Mouse (Mus musculus): ENCODE data around the gene 4930474N05Rik. TPM values are rescaled to one million over a fixed set of nuclear protein-coding genes. Genes with fewer than 3 reads are reported as not detected.

Gene 4930474N05Rik
- total and polyA plus RNA-seq, 3 experiments, result 0.22 TPM; not detected in 2

GRCm38 (mm10) chr14:36114481-36114880, 19.8 kb downstream of the 4930474N05Rik start:
- no peak for TF ChIP-seq TAL1 (conservative IDR thresholded peaks at IDR 0.05; ENCODE audit: low read depth, low read length)
- no peak for TF ChIP-seq GATA1 (IDR thresholded peaks at IDR 0.05; ENCODE audit: borderline replicate concordance, low read length)
- TF ChIP-seq POLR2AphosphoS5 (IDR thresholded peaks at IDR 0.05; ENCODE audit: insufficient replicate concordance, low read depth, low read length), result no peak
- no peak for TF ChIP-seq CTCF (IDR thresholded peaks at IDR 0.05; ENCODE audit: low read depth, low read length)
- no peak for TF ChIP-seq GATA2 (IDR thresholded peaks at IDR 0.05; ENCODE audit: borderline replicate concordance, low read depth, low read length)
- H3K4me1 ChIP-seq (ENCODE audit: insufficient read depth, low read depth, low read length), result no peaks in the 10 kb centered on the region
- DNase-seq (ENCODE audit: low spot score) (no peak), ATAC-seq (ENCODE audit: extremely low read depth, insufficient number of reproducible peaks, low FRiP score, poor library complexity, severe bottlenecking) (no peak)
- H3K36me3 ChIP-seq (replicated peaks), result no peaks in the 10 kb centered on the region
- H3K4me3 ChIP-seq (ENCODE audit: low read depth, low read length), result no peak overlapping the region
- H3K27me3 ChIP-seq (ENCODE audit: insufficient read depth, low read length), result no peaks in the 10 kb centered on the region
- no peaks in the 10 kb centered on the region for H3K9me3 ChIP-seq (replicated peaks)

GRCm38 (mm10) chr14:36123775-36124335, 29.1 kb downstream of the 4930474N05Rik start:
- no peak overlapping the region for H3K4me3 ChIP-seq (ENCODE audit: low read depth, low read length)
- no peaks in the 10 kb centered on the region for H3K4me1 ChIP-seq (ENCODE audit: insufficient read depth, low read depth, low read length)
- TF ChIP-seq TAL1 (conservative IDR thresholded peaks at IDR 0.05; ENCODE audit: low read depth, low read length), result no peak
- TF ChIP-seq GATA1 (IDR thresholded peaks at IDR 0.05; ENCODE audit: borderline replicate concordance, low read length), result no peak
- TF ChIP-seq CTCF (IDR thresholded peaks at IDR 0.05; ENCODE audit: low read depth, low read length), result no peak
- TF ChIP-seq POLR2AphosphoS5 (IDR thresholded peaks at IDR 0.05; ENCODE audit: insufficient replicate concordance, low read depth, low read length), result no peak
- no peak for TF ChIP-seq GATA2 (IDR thresholded peaks at IDR 0.05; ENCODE audit: borderline replicate concordance, low read depth, low read length)
- H3K27me3 ChIP-seq (ENCODE audit: insufficient read depth, low read length), result no peaks in the 10 kb centered on the region
- H3K9me3 ChIP-seq (replicated peaks), result no peaks in the 10 kb centered on the region
- DNase-seq (ENCODE audit: low spot score) (no peak), ATAC-seq (ENCODE audit: extremely low read depth, insufficient number of reproducible peaks, low FRiP score, poor library complexity, severe bottlenecking) (no peak)
- no peaks in the 10 kb centered on the region for H3K36me3 ChIP-seq (replicated peaks)

GRCm38 (mm10) chr14:36135749-36136148, 41.0 kb downstream of the 4930474N05Rik start:
- DNase-seq (ENCODE audit: low spot score) (no peak), ATAC-seq (ENCODE audit: extremely low read depth, insufficient number of reproducible peaks, low FRiP score, poor library complexity, severe bottlenecking) (no peak)
- Histone ChIP-seq H3K9me3 (replicated peaks) (no peaks in the 10 kb centered on the region), H3K4me3 (ENCODE audit: low read depth, low read length) (no peak overlapping the region), H3K4me1 (ENCODE audit: insufficient read depth, low read depth, low read length) (no peaks in the 10 kb centered on the region), H3K36me3 (replicated peaks) (no peaks in the 10 kb centered on the region), H3K27me3 (ENCODE audit: insufficient read depth, low read length) (no peaks in the 10 kb centered on the region)
- no peak for TF ChIP-seq POLR2AphosphoS5 (IDR thresholded peaks at IDR 0.05; ENCODE audit: insufficient replicate concordance, low read depth, low read length)
- TF ChIP-seq GATA1 (IDR thresholded peaks at IDR 0.05; ENCODE audit: borderline replicate concordance, low read length), result no peak
- no peak for TF ChIP-seq CTCF (IDR thresholded peaks at IDR 0.05; ENCODE audit: low read depth, low read length)
- TF ChIP-seq GATA2 (IDR thresholded peaks at IDR 0.05; ENCODE audit: borderline replicate concordance, low read depth, low read length), result no peak
- TF ChIP-seq TAL1 (conservative IDR thresholded peaks at IDR 0.05; ENCODE audit: low read depth, low read length), result no peak

GRCm38 (mm10) chr14:36137696-36138095, 43.0 kb downstream of the 4930474N05Rik start:
- no peaks in the 10 kb centered on the region for H3K36me3 ChIP-seq (replicated peaks)
- ATAC-seq (ENCODE audit: extremely low read depth, insufficient number of reproducible peaks, low FRiP score, poor library complexity, severe bottlenecking) (no peak), DNase-seq (ENCODE audit: low spot score) (no peak)
- no peaks in the 10 kb centered on the region for H3K27me3 ChIP-seq (ENCODE audit: insufficient read depth, low read length)
- H3K4me3 ChIP-seq (ENCODE audit: low read depth, low read length), result no peak overlapping the region
- TF ChIP-seq GATA1 (IDR thresholded peaks at IDR 0.05; ENCODE audit: borderline replicate concordance, low read length) (no peak), GATA2 (IDR thresholded peaks at IDR 0.05; ENCODE audit: borderline replicate concordance, low read depth, low read length) (no peak), CTCF (IDR thresholded peaks at IDR 0.05; ENCODE audit: low read depth, low read length) (no peak), POLR2AphosphoS5 (IDR thresholded peaks at IDR 0.05; ENCODE audit: insufficient replicate concordance, low read depth, low read length) (no peak), TAL1 (conservative IDR thresholded peaks at IDR 0.05; ENCODE audit: low read depth, low read length) (no peak)
- no peaks in the 10 kb centered on the region for H3K9me3 ChIP-seq (replicated peaks)
- H3K4me1 ChIP-seq (ENCODE audit: insufficient read depth, low read depth, low read length), result no peaks in the 10 kb centered on the region

GRCm38 (mm10) chr14:36145261-36145660, 50.5 kb downstream of the 4930474N05Rik start:
- H3K4me1 ChIP-seq (ENCODE audit: insufficient read depth, low read depth, low read length), result no peaks in the 10 kb centered on the region
- no peak overlapping the region for H3K4me3 ChIP-seq (ENCODE audit: low read depth, low read length)
- H3K27me3 ChIP-seq (ENCODE audit: insufficient read depth, low read length), result no peaks in the 10 kb centered on the region
- TF ChIP-seq CTCF (IDR thresholded peaks at IDR 0.05; ENCODE audit: low read depth, low read length) (no peak), POLR2AphosphoS5 (IDR thresholded peaks at IDR 0.05; ENCODE audit: insufficient replicate concordance, low read depth, low read length) (no peak), TAL1 (conservative IDR thresholded peaks at IDR 0.05; ENCODE audit: low read depth, low read length) (no peak), GATA2 (IDR thresholded peaks at IDR 0.05; ENCODE audit: borderline replicate concordance, low read depth, low read length) (no peak), GATA1 (IDR thresholded peaks at IDR 0.05; ENCODE audit: borderline replicate concordance, low read length) (no peak)
- H3K9me3 ChIP-seq (replicated peaks), result no peaks in the 10 kb centered on the region
- no peak for ATAC-seq (ENCODE audit: extremely low read depth, insufficient number of reproducible peaks, low FRiP score, poor library complexity, severe bottlenecking)
- no peak for DNase-seq (ENCODE audit: low spot score)
- no peaks in the 10 kb centered on the region for H3K36me3 ChIP-seq (replicated peaks)

All from G1E (cell line).